Mouse (Mus musculus): ENCODE measurements around the gene C9. TPM values are rescaled to one million over a fixed set of nuclear protein-coding genes. Genes with fewer than 3 reads are reported as not detected.
A peak's percentile ranks its signal among the peaks of the same experiment; 100 is the strongest.

The C9 gene
- polyA plus RNA-seq, 1 experiment from 2014 or later: 0.08 TPM

GRCm38 (mm10) chr15:6524801-6525200 is 79.7 kb downstream of the C9 start:
- no peak overlapping the region for H3K9ac ChIP-seq (ENCODE audit: low read depth, low read length)
- ATAC-seq (replicated peaks; ENCODE audit: low FRiP score, low read depth): no peak
- no peak for DNase-seq (ENCODE audit: low spot score)
- WGBS: 87% methylated on average over 2 of the region's 2 CpGs
- no peak for TF ChIP-seq CTCF (IDR thresholded peaks at IDR 0.05; ENCODE audit: low read depth)
- H3K4me2 ChIP-seq (ENCODE audit: low read length): no peak overlapping the region
- no peaks in the 10 kb centered on the region for H3K9me3 ChIP-seq (replicated peaks; ENCODE audit: low read length)
- H3K27me3 ChIP-seq (ENCODE audit: insufficient read depth, low read length): no peaks in the 10 kb centered on the region
- no peak overlapping the region for H3K4me3 ChIP-seq (replicated peaks; ENCODE audit: low read depth, low read length)
- no peaks in the 10 kb centered on the region for H3K36me3 ChIP-seq (ENCODE audit: insufficient read depth, low read length)
- no peaks in the 10 kb centered on the region for H3K4me1 ChIP-seq (replicated peaks; ENCODE audit: insufficient read depth, low read length)
- no peak overlapping the region for H3K27ac ChIP-seq

GRCm38 (mm10) chr15:6525386-6525785 is 80.3 kb downstream of the C9 start:
- ATAC-seq (replicated peaks; ENCODE audit: low FRiP score, low read depth) (no peak), DNase-seq (ENCODE audit: low spot score) (no peak)
- WGBS: 84% methylated on average over 3 of the region's 3 CpGs
- no peak overlapping the region for H3K27ac ChIP-seq
- H3K9ac ChIP-seq (ENCODE audit: low read depth, low read length): no peak overlapping the region
- H3K36me3 ChIP-seq (ENCODE audit: insufficient read depth, low read length): no peaks in the 10 kb centered on the region
- no peak overlapping the region for H3K4me3 ChIP-seq (replicated peaks; ENCODE audit: low read depth, low read length)
- no peak overlapping the region for H3K4me2 ChIP-seq (ENCODE audit: low read length)
- no peaks in the 10 kb centered on the region for H3K4me1 ChIP-seq (replicated peaks; ENCODE audit: insufficient read depth, low read length)
- H3K27me3 ChIP-seq (ENCODE audit: insufficient read depth, low read length): no peaks in the 10 kb centered on the region
- H3K9me3 ChIP-seq (replicated peaks; ENCODE audit: low read length): no peaks in the 10 kb centered on the region
- TF ChIP-seq CTCF (IDR thresholded peaks at IDR 0.05; ENCODE audit: low read depth): no peak

GRCm38 (mm10) chr15:6533858-6534343 is 88.8 kb downstream of the C9 start:
- no peak for DNase-seq (ENCODE audit: low spot score)
- WGBS: 87% methylated on average over 3 of the region's 3 CpGs
- H3K4me3 ChIP-seq (replicated peaks; ENCODE audit: low read depth, low read length): no peak overlapping the region
- H3K36me3 ChIP-seq (ENCODE audit: insufficient read depth, low read length): no peaks in the 10 kb centered on the region
- H3K4me1 ChIP-seq (replicated peaks; ENCODE audit: insufficient read depth, low read length): no peaks in the 10 kb centered on the region
- H3K9ac ChIP-seq (ENCODE audit: low read depth, low read length): no peak overlapping the region
- no peaks in the 10 kb centered on the region for H3K9me3 ChIP-seq (replicated peaks; ENCODE audit: low read length)
- H3K4me2 ChIP-seq (ENCODE audit: low read length): no peak overlapping the region
- no peak for TF ChIP-seq CTCF (IDR thresholded peaks at IDR 0.05; ENCODE audit: low read depth)
- no peaks in the 10 kb centered on the region for H3K27me3 ChIP-seq (ENCODE audit: insufficient read depth, low read length)
- ATAC-seq (replicated peaks; ENCODE audit: low FRiP score, low read depth): no peak
- H3K27ac ChIP-seq: no peak overlapping the region

- no peak for ATAC-seq (replicated peaks; ENCODE audit: low FRiP score, low read depth)
- Histone ChIP-seq H3K4me1 (replicated peaks; ENCODE audit: insufficient read depth, low read length) (no peaks in the 10 kb centered on the region), H3K9me3 (replicated peaks; ENCODE audit: low read length) (no peaks in the 10 kb centered on the region), H3K9ac (ENCODE audit: low read depth, low read length) (no peak overlapping the region), H3K4me2 (ENCODE audit: low read length) (no peak overlapping the region), H3K4me3 (replicated peaks; ENCODE audit: low read depth, low read length) (no peak overlapping the region), H3K27ac (no peak overlapping the region), H3K27me3 (ENCODE audit: insufficient read depth, low read length) (no peaks in the 10 kb centered on the region), H3K36me3 (ENCODE audit: insufficient read depth, low read length) (no peaks in the 10 kb centered on the region)
- 88% methylated on average over 8 of the region's 8 CpGs for WGBS
- no peak for TF ChIP-seq CTCF (IDR thresholded peaks at IDR 0.05; ENCODE audit: low read depth)
- DNase-seq (ENCODE audit: low spot score): no peak
Observed at GRCm38 (mm10) chr15:6534592-6534991, 89.5 kb downstream of the C9 start.

GRCm38 (mm10) chr15:6539639-6540338 is 94.7 kb downstream of the C9 start:
- H3K27me3 ChIP-seq (ENCODE audit: insufficient read depth, low read length): no peaks in the 10 kb centered on the region
- H3K27ac ChIP-seq: no peak overlapping the region
- DNase-seq (ENCODE audit: low spot score) (peak; percentile 54), ATAC-seq (replicated peaks; ENCODE audit: low FRiP score, low read depth) (no peak)
- H3K4me2 ChIP-seq (ENCODE audit: low read length): no peak overlapping the region
- no peak overlapping the region for H3K4me3 ChIP-seq (replicated peaks; ENCODE audit: low read depth, low read length)
- no peak overlapping the region for H3K9ac ChIP-seq (ENCODE audit: low read depth, low read length)
- H3K36me3 ChIP-seq (ENCODE audit: insufficient read depth, low read length): no peaks in the 10 kb centered on the region
- TF ChIP-seq CTCF (IDR thresholded peaks at IDR 0.05; ENCODE audit: low read depth): no peak
- H3K9me3 ChIP-seq (replicated peaks; ENCODE audit: low read length): no peaks in the 10 kb centered on the region
- 59% methylated on average over 7 of the region's 7 CpGs for WGBS
- H3K4me1 ChIP-seq (replicated peaks; ENCODE audit: insufficient read depth, low read length): no peaks in the 10 kb centered on the region

Other genes starting within 250 kb of the C9 start
- 94.5 and 106 TPM in 2 replicates for gene Dab2, start 145.5 kb upstream of the C9 start, polyA plus RNA-seq (2015; fragmentation: Nextera tagmentation; extraction: Ambion mirVana)
- 4.3 and 4.8 TPM in 2 replicates for gene Fyb, start 77.5 kb downstream of the C9 start, polyA plus RNA-seq (2015; fragmentation: Nextera tagmentation; extraction: Ambion mirVana)

Measured in kidney, postnatal 0 days (tissue).